Mouse (Mus musculus): ENCODE measurements around the gene Wdr47.
"Not testable (repeated sequence)": the region's sequence is repeated elsewhere in the genome, so short reads cannot be mapped to it uniquely, and the experiment has no call there.

Gene Wdr47

GRCm38 (mm10) chr3:108640998-108641397, 49.9 kb downstream of the Wdr47 start:
- DNase-seq = no peak

GRCm38 (mm10) chr3:108644856-108645255, 53.8 kb downstream of the Wdr47 start:
- no peak for DNase-seq

- no peak for DNase-seq
These were observed 55.0 kb downstream of the Wdr47 start for GRCm38 (mm10) chr3:108646036-108646435.

- not testable (repeated sequence) for DNase-seq
These were observed 56.6 kb downstream of the Wdr47 start for GRCm38 (mm10) chr3:108647681-108648080.

- DNase-seq = peak; percentile 16
These were observed 62.0 kb downstream of the Wdr47 start for GRCm38 (mm10) chr3:108652866-108653642.

GRCm38 (mm10) chr3:108653710-108654379, 62.8 kb downstream of the Wdr47 start, which contains the start of gene Clcc1:
Gene Clcc1, plus strand, starts transcription at chr3:108653913.
- peak; percentile 97 for DNase-seq

- peak; percentile 12 for DNase-seq
These were observed 63.5 kb downstream of the Wdr47 start for GRCm38 (mm10) chr3:108654566-108654965.

GRCm38 (mm10) chr3:108655486-108655885, 64.4 kb downstream of the Wdr47 start:
- DNase-seq = no peak

GRCm38 (mm10) chr3:108658612-108659011, 67.5 kb downstream of the Wdr47 start:
- DNase-seq = no peak

- no peak for DNase-seq
These were observed 69.9 kb downstream of the Wdr47 start for GRCm38 (mm10) chr3:108660941-108661340.

GRCm38 (mm10) chr3:108676616-108677015, 85.5 kb downstream of the Wdr47 start:
- no peak for DNase-seq

- DNase-seq = no peak
These were observed 89.9 kb downstream of the Wdr47 start for GRCm38 (mm10) chr3:108681004-108681403.

- DNase-seq = not testable (repeated sequence)
These were observed 92.5 kb downstream of the Wdr47 start for GRCm38 (mm10) chr3:108683597-108683996.

GRCm38 (mm10) chr3:108685701-108686100, 94.6 kb downstream of the Wdr47 start:
- no peak for DNase-seq

GRCm38 (mm10) chr3:108689015-108689441, 97.9 kb downstream of the Wdr47 start:
- no peak for DNase-seq

- no peak for DNase-seq
These were observed 98.4 kb downstream of the Wdr47 start for GRCm38 (mm10) chr3:108689446-108689845.

- no peak for DNase-seq
These were observed 98.9 kb downstream of the Wdr47 start for GRCm38 (mm10) chr3:108689979-108690378.

GRCm38 (mm10) chr3:108694321-108694720, 103.2 kb downstream of the Wdr47 start:
- no peak for DNase-seq
